Mouse (Mus musculus) 416B (cell line): ENCODE data around the gene Daam1.

Experiments used
- DNase-seq: peaks from one replicate; pipeline ENCODE4 v3.0.0; 2011; ENCODE audit warnings: low read depth

Gene Daam1

DNA sequence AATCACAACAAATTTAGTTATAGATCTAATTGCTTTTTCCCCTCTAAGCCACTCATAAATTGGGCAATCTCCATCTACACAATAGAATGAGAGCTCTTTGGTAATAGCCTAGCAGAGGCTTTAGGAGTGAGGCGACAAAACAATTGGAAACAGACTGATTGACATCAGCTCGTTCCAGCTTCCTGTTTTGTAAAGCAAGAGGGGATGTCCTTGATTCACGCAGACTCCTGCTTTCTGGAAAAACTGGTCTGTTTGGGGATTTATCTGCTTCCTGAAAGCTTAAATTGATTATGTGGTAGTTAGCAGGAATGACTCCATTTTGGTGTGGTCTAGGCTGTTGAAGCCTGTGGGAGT lies 33.6 kb downstream of the Daam1 start:
- no peak for DNase-seq

GRCm38 (mm10) chr12:71865937-71866336 lies 35.1 kb downstream of the Daam1 start:
- DNase-seq = no peak

GRCm38 (mm10) chr12:71867345-71868240 lies 36.7 kb downstream of the Daam1 start:
- DNase-seq = no peak

- no peak for DNase-seq
Measured at GRCm38 (mm10) chr12:71870644-71871043, 39.8 kb downstream of the Daam1 start.

GRCm38 (mm10) chr12:71872330-71872729 lies 41.5 kb downstream of the Daam1 start:
- DNase-seq = no peak

- DNase-seq = no peak
Measured at GRCm38 (mm10) chr12:71874561-71874960, 43.7 kb downstream of the Daam1 start.

GRCm38 (mm10) chr12:71874984-71875383 lies 44.1 kb downstream of the Daam1 start:
- no peak for DNase-seq

- no peak for DNase-seq
Measured at GRCm38 (mm10) chr12:71875761-71876489, 45.0 kb downstream of the Daam1 start.

DNA sequence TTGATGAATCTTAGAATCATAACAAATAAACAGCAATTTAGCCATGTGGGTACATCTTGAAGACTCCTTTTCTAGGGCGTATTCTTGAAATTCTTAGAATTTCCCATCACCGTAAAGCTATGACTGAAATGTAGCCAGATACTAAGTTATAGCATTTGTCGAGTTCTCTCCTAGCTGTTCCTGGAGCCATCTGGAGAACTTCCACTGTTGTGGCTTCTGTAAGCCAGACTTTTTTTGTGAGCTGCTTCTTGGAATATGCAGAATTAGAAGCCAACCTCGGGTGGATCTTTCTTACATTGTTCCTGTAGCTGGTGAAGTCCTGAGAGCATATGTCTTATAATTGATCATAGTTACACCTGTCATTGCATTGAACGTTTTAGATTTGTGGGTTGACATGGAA lies 50.1 kb downstream of the Daam1 start:
- no peak for DNase-seq

DNA sequence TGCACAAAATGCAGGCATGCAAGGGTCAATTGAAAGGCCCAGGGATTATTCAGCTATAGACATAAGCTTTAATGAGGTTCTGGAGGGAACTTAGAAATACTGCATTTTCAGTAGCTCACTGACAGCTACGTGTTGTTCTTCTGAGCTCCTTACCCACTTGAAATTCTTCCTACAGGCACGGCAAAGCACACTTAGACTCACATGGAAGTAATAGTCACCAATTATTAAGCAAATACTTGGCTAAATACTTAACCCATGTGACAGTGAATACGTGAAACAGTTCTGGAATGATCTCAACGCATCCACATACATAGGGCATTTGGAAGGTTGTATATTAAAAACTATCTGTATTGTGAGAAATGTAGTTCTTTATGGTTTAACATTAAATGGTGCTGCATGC lies 50.6 kb downstream of the Daam1 start:
- no peak for DNase-seq

- no peak for DNase-seq
Measured at GRCm38 (mm10) chr12:71883066-71883711, 52.3 kb downstream of the Daam1 start.

- DNase-seq = no peak
Measured at GRCm38 (mm10) chr12:71885170-71885574, 54.3 kb downstream of the Daam1 start.

- no peak for DNase-seq
Measured at GRCm38 (mm10) chr12:71885717-71886116, 54.8 kb downstream of the Daam1 start.

DNA sequence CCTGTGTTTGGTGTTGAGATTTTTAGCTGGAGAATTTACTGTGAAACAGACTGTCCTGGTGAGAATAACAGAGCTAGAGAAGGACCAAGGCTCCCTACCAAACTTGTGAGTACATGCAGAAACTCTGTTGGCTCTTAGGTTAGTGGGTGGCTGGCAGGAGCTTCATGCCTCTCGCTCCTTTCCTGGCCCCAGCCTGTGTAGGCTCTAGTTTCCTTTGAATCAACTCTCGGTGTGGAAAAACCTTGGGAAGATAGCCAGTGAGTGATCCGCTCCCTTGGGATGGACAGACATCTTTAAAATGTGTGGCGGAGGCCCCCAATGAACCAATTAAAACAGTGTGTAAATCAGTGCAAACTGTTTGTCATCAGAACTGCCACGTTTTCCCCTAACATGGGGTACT lies 55.5 kb downstream of the Daam1 start:
- no peak for DNase-seq

DNA sequence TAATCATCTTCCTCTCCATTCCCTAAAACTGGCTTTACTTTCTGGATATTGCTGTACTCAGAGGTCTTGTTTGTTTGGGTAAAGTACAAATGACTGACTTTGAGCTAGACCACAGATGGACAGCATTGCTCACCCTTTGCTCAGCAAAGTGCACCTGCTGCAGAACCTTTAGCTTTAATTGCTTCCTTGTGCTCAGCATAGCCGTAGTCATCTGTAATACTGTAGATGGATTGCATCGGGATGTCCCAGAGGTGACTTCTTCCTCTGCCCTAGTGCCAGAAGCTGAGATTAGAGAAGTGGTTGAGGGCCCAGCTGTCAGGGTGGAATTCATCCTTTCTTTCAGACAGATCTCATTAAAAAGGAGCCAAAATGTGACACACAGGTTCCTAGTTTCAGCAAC lies 56.1 kb downstream of the Daam1 start:
- DNase-seq = no peak

DNA sequence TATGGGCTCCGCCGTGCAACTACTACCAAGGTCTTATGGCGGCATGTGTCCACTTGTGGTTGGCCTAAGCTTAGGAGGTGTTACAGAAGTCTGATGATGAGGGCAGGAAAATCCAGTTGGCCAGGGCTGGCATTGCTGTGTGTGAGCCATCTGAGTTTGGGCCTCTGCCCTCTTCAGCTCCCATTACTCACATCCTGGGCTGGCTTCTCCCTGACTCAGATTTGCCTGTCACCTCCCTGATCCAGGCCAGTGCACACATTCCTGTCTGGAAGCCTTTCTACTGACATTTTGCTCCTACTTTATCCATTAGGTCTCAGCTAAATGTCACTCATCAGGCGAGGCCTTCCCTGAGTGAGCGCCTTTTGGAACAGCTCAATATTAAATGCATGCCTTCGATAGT lies 57.5 kb downstream of the Daam1 start:
- no peak for DNase-seq

DNA sequence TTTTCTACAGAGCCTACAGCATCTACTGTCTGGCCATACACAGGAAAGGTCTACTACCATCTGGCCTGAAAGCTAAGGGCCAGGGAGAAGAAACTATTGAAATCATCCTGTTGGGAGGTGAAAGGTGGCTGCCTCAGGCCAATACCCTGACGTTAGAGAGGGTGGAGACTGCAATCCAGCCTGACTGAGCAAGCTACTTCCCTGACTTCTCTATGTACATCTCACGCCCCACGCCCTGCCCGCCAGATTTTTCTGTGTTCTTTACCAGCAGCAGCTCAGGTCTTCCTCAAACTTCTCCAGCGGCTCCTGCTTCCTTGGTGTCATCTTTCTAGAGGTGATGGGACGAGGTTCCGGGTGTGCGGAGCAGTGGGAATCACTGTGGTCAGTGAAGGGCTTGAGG lies 58.4 kb downstream of the Daam1 start:
- DNase-seq = no peak

DNA sequence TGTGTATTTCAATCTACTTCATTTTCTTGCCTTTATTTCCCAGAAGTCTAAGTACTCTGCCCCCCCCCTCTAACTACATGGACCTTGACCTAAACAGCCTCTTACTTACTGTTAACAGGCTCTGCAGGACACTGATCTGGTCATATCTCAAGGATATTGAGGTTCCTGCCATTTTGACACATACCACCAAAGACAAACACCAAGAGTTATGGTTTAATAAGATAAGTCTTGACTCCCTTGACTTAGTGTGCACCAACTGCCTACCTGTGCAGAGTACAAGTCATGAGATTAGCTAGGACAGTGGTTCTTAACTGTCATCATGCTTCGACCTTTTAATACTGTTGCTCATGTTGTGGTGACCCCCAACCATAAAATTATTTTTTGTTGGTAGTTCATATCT lies 59.4 kb downstream of the Daam1 start:
- DNase-seq = peak; percentile 42

DNA sequence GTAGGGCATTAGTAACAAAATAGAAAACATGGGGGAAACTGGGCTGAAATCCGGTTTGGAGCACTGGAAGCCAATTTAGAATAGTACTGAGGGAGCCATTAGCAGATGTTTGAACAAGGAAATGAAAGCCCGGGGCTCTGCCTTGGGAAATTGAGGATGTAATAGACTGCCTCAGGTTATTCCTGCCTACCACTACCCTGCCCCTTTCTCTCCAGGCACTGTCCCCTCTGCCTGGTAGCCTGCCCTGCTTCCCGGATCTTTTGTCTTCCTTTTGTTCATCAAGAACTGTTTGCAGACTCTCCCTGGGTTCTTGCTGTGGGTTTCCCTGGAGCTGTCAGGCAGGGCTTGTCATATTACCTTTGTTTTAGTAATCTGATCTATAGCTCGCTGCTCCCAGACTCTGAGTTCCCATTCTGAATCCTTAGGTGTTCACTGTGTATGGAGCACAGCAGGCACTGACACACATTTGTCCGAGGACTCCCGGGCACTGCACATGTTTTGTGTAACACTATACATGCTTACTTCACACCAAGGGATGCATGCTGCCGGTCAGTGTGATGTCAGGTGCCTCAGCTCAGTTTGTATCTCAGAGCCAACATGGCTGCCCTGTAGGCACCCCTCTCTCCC lies 61.0 kb downstream of the Daam1 start:
- no peak for DNase-seq

DNA sequence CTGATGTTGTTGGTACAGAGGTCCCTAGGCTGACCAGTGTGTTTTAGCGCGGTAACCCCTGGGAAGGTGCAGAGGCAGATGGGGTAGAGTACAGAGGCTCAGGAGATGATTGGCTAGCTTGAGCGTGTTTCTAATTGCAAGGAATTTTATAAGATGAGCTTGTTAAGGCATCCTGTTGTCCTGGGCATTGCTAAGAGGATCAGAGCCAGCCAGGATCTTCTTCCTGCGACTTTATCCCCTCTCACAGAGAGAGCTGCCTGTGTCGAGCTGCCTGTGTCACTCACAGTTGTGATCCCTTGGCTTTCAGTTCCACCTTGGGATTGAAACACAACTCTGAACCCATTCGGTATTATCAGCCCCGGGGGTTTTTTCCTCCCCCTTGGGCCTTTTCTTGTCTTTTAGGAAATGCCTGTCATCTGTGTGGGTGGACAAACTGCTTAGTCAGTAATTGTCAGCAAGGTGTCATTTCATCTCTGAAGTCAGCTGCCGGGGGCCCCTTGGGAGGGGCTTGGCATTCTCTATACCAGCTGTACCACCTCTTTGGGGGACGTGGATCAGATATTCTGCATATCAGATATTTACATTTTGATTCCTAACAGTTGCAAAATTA lies 62.2 kb downstream of the Daam1 start:
- DNase-seq = peak; percentile 20

DNA sequence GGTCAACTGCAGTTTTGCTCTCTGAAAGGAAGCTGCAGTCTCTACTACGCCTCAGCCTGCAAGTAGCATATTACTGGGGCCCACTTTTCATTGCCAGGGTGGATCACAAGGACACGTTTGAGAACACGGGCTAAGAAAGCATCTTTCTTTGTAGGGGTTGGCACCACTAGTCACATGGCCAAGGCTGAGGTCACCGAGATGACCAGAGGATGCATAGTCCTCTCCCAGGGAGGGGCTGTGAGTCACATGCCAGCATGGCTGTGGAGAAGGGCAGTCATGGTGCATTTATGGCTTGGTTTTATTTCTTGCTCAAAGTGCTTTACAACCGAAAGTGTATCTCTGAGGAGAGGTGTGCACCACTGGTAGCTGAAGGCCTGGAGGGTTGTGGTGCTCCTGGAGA lies 67.4 kb downstream of the Daam1 start:
- no peak for DNase-seq
